Mouse (Mus musculus): ENCODE data around the gene Gm17018.

DNA sequence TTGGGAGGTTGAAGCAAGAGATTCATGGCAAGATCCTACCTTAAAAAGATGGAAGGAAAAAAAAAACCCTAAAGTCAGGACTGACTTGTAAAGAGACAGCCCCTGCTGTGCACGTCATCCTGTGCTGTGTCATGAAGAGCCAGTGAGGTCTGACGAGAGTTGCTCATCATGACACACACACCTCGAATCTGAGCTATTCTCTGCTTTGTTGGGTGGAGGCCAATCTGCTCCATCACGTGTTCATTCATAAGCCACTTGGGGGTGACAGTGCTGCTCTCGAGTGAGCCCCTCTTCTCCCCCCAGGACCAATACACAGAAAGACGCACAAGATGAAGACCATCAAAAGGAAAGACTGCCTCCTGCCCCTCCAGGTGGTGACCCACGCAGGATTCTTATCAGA lies 26.8 kb upstream of the Gm17018 start:
- TF ChIP-seq GATA1 (IDR thresholded peaks at IDR 0.05; ENCODE audit: borderline replicate concordance, low read length): no peak
- no peak for TF ChIP-seq FLI1 (IDR thresholded peaks at IDR 0.05; ENCODE audit: low read length)

Data from megakaryocyte, embryonic 14.5 days (primary cell).